Mouse (Mus musculus): ENCODE results near the gene Heatr9.
"Not testable (repeated sequence)": the region's sequence is repeated elsewhere in the genome, so short reads cannot be mapped to it uniquely, and the experiment has no call there.

The Heatr9 gene

GRCm38 (mm10) chr11:83522075-83522474 lies at the start of gene Heatr9:
Gene Heatr9, minus strand, starts transcription at chr11:83522175.
- DNase-seq = no peak

- no peak for DNase-seq
Observed at GRCm38 (mm10) chr11:83570189-83570588, 48.2 kb upstream of the Heatr9 start.

GRCm38 (mm10) chr11:83569249-83569648 lies 47.3 kb upstream of the Heatr9 start:
- no peak for DNase-seq

DNA sequence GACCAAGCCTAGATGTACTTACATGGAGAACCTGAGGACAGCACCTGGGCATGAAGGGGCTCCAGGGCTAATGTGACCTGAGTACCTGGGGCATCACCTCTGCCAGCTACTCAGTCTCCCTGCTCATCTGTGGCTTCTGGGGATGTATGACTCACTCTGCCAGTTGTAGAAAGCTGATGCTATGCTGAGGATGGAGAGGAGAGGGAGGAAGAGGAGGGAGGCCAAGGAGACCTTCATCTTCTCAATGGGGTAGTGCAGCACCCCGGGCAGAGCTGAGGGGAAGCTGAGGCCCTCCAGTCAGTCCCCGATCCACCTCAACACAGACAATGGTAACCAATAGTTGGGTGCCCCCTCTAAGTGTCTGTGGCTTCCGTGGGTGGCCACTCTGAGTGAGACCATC lies 46.8 kb upstream of the Heatr9 start:
- DNase-seq = no peak

- DNase-seq = no peak
Observed at GRCm38 (mm10) chr11:83568061-83568460, 46.1 kb upstream of the Heatr9 start.

DNA sequence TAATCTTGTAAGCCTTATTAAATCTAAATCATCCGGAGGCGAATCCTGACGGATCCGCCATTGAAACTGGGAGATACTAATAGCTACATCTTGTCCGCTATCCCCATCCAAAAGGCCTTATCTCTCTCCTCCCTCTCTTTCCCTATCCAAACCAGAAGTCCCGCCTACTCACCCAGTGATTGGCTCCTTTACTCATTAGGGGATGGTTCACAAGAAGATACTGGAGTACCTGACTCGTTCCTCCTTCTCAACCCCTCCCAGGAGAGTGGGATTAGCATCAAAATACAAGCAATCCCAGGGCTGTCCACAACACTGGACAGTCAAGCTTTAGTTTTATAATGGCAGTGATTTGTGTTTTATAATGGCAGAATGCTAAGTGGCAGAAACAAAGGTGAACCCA lies 45.3 kb upstream of the Heatr9 start:
- no peak for DNase-seq

GRCm38 (mm10) chr11:83566617-83567016 lies 44.6 kb upstream of the Heatr9 start:
- DNase-seq = no peak

GRCm38 (mm10) chr11:83563754-83564153 lies 41.8 kb upstream of the Heatr9 start:
- DNase-seq = no peak

DNA sequence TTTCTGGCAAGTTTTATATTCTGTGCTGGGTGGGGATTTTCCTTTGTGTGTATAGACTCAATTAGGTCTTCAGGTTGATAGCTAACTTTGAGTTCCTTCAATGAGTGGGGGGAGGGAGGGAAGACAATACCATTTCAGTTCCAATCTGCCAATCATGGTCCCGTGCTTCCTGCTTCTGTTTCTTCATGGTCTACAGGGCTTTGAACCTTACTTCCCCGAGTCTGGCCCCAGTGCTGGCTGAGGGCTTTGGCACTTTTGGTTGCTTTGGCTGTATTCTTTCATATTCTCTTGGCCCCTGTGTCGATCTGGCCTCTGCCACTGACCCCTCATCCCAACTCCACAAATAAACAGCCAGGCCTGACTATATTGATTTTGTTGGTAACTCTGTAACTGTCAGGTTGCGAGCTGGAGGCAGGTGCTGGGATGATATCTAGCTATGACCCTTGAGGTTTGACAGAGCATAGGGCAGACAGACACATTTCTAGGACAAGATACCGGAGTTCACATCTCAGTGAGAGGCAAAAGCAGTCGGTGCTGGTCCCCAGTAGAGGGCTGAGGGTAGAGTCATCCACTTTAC lies 40.4 kb upstream of the Heatr9 start:
- no peak for DNase-seq

- DNase-seq = no peak
Observed at GRCm38 (mm10) chr11:83560405-83560804, 38.4 kb upstream of the Heatr9 start.

- no peak for DNase-seq
Observed at GRCm38 (mm10) chr11:83557074-83557473, 35.1 kb upstream of the Heatr9 start.

GRCm38 (mm10) chr11:83556085-83556781 lies 34.3 kb upstream of the Heatr9 start:
- peak; percentile 15 to 17 for DNase-seq

GRCm38 (mm10) chr11:83551668-83552067 lies 29.7 kb upstream of the Heatr9 start:
- no peak for DNase-seq

- DNase-seq = not testable (repeated sequence)
Observed at GRCm38 (mm10) chr11:83551037-83551436, 29.1 kb upstream of the Heatr9 start.

GRCm38 (mm10) chr11:83550186-83550632 lies 28.2 kb upstream of the Heatr9 start:
- no peak for DNase-seq

DNA sequence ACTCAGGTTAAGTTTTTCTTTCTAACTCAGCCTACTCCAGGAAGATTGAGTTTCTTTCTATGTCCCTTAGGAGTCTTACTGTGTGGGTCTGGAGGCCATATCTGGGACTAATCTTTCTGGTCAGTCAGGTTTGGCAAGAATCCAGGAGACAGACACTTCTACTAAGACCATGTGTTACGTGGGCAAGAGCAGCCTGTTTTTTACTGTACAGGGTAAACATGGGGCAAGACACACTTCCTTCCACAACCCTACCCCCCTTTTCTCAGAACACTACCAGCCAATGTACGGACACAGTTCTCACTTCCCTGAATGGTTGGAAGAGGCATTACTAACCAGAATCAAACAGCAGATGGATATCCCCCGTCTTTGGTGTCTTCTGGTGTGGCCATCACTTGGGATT lies 22.2 kb upstream of the Heatr9 start:
- no peak for DNase-seq

DNA sequence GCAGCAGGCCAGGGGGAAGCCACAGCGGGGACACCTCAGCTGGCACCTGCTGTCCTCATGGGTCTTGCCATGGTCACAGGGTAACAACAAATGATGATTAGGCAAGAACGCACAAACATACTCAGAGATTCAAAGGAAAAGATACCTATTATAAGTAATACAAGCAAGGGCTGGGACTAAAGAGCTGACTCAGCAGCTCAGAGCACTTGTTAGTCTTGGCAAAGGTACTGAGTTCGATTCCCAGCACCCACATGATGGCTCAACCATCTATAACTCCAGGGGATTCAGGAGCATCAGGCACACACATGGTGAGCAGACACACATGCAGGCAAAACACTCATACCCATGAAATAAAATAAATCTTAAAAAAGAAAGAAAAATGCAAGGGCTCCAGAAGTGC lies 19.4 kb upstream of the Heatr9 start:
- no peak for DNase-seq

DNA sequence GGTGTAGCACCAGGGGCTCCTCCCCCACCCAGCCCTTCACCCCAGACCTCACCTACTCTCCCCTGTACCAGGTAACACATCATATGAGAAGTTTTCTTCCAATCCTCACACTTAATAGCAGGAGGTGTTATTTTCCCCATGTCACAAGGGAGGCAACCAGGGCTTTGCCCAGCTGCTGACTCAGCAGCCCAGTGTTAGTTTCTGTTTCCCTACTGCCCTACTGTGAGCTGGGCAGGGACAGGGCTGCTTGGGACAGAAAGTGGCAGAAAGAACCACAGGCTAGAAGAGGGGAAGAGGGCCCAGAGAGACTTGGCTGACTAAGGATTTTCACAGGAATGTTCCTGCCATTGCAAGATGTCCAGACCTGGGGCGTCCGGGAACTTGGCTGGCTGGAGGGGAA lies 19.0 kb upstream of the Heatr9 start:
- DNase-seq = no peak

DNA sequence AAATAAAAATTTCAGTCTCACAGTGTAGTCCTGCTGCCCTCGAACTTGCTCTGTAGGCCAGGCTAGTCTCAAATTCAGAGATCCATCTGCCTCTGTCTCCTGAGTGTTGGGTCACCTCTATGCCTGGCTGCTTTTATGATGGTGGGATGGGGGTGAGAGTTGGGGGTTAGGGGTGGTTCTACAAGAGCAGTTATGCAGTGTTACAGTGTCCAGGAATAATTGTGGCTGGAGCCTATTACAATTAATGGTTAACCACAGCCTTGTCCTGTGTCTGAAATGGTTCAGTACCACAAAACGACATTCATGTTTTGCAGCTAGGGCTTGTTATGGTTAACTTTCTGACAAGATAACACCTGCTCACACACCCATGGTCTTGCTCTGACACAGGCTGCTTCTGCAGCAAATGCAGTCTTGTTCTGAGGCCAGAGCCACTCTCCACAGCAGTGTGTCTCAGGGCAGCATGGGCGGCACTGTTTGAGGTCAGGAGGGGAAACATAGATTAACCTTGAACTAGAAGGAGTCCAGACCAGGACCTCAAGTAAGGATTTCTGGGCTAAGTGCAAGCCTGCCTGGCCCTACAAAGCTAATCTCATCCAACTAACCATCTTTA lies 16.8 kb upstream of the Heatr9 start:
- DNase-seq = no peak

GRCm38 (mm10) chr11:83536831-83537230 lies 14.9 kb upstream of the Heatr9 start:
- DNase-seq = no peak

DNA sequence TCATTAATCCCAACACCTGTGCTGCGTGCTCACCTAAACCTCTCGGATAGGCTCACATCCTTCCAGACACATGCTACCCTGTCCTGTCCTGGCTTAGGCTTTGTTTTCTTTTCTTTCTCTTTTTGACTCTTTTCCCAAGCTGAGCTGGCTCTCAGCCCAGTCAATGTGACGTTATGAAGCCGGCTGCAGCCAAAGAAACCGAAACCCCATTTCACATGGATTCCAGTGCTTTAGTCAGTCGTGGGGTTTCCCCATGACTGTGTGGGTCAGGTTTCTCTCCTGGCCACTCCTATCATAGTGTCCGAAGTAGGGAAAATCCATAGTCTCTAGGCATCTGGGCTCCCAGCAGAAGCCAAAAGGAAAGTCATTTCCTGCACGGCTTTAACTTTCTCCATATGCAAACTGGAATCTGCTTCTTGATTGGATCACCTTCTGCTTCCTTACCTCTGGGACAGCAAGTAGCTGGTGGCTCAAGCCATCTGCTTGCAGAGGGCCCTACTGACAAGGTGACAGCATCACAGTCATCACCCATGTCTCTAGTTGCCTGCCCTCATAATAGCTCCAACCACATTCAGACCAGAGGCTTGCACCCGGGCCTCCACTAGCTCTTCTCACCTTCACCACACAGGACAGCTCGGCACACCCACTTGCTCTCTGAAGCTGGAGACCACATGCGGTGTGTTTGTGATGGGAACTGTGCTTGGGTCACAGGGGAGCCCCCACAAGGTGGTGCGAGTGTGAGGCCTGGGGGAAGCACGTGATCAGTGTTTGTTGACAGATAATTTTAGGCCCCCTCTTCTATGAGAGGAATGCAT lies 12.8 kb upstream of the Heatr9 start:
- DNase-seq = peak; percentile 41 to 59

- no peak for DNase-seq
Observed at GRCm38 (mm10) chr11:83534143-83534542, 12.2 kb upstream of the Heatr9 start.

GRCm38 (mm10) chr11:83533192-83533591 lies 11.2 kb upstream of the Heatr9 start:
- no peak for DNase-seq

All from cerebellum, postnatal 25 days (tissue).